Mouse (Mus musculus) liver, postnatal 0 days (tissue): ENCODE data around the gene Hsf5. TPM values are rescaled to one million over a fixed set of nuclear protein-coding genes. Genes with fewer than 3 reads are reported as not detected.

Experiments used
- ATAC-seq: fragments of 200-750 bp; cut with Nextera tagmentation; 2 replicates; pipeline ENCODE4 v1.8.0; 2017; ENCODE audit warnings: mild to moderate bottlenecking, moderate library complexity
- DNase-seq: peaks from one replicate; pipeline ENCODE4 v3.0.0-alpha.2; 2016
- H3K27ac ChIP-seq: fragments of 300-500 bp; sonication (generic); 2 replicates; pipeline ENCODE4 v1.5.1; 2014; ENCODE audit warnings: antibody characterized with exemption, moderate library complexity, mild to moderate bottlenecking, low read depth
- H3K27me3 ChIP-seq: fragments of 300-500 bp; sonication (generic); 2 replicates; pipeline ENCODE4 v1.6.1; 2014; ENCODE audit warnings: low read length, control low read depth, mixed read lengths; ENCODE audit not compliant: insufficient read depth
- H3K36me3 ChIP-seq: fragments of 300-500 bp; sonication (generic); replicated peaks from 2 replicates; pipeline ENCODE4 v1.6.1; 2014; ENCODE audit warnings: mild to moderate bottlenecking, control low read depth, low read length, moderate library complexity, mixed read lengths; ENCODE audit not compliant: insufficient read depth
- H3K4me1 ChIP-seq: fragments of 300-500 bp; sonication (generic); 2 replicates; pipeline ENCODE4 v1.6.1; 2014; ENCODE audit warnings: antibody characterized with exemption, mild to moderate bottlenecking, control low read depth; ENCODE audit not compliant: insufficient read depth
- H3K4me2 ChIP-seq: fragments of 300-500 bp; sonication (generic); 2 replicates; pipeline ENCODE4 v1.6.1; 2014; ENCODE audit warnings: low read depth, mild to moderate bottlenecking, low read length, moderate library complexity, mixed read lengths
- H3K4me3 ChIP-seq: fragments of 300-500 bp; sonication (generic); 2 replicates; pipeline ENCODE4 v1.5.1; 2014; ENCODE audit warnings: low read depth, low read length
- H3K9ac ChIP-seq: fragments of 300-500 bp; sonication (generic); replicated peaks from 2 replicates; pipeline ENCODE4 v1.6.1; 2014; ENCODE audit warnings: mild to moderate bottlenecking, moderate library complexity
- H3K9me3 ChIP-seq: fragments of 300-500 bp; sonication (generic); 2 replicates; pipeline ENCODE4 v1.6.1; 2016; ENCODE audit warnings: mild to moderate bottlenecking, control low read depth, low read length, mixed read lengths
- CTCF ChIP-seq: sonication (generic); IDR thresholded peaks from 2 replicates; pipeline ENCODE4 v1.5.1; 2016; ENCODE audit warnings: antibody characterized with exemption, low read depth
- EP300 ChIP-seq: IDR thresholded peaks from 2 replicates; pipeline ENCODE4 v1.6.1; 2016; ENCODE audit warnings: antibody characterized with exemption, low read depth, mild to moderate bottlenecking
- WGBS: fragments of 180-500 bp; shearing (Covaris S2); extraction: QIAGEN DNeasy Blood & Tissue Kit; methylation state at CpG from one replicate; pipeline ENCODE4 v1.1.7; 2014; ENCODE audit not compliant: insufficient replicate concordance; 5-methylcytosine and 5-hydroxymethylcytosine counted together
- polyA plus RNA-seq: library from polyadenylated mRNA; unstranded; fragments of >200 nt; fragmentation: Nextera tagmentation; extraction: Ambion mirVana; gene quantifications from 2 replicates; pipeline ENCODE4 v1.2.1, GENCODE M21; 2015

Hsf5 gene
- polyA plus RNA-seq, 1 experiment from 2014 or later = not detected

DNA sequence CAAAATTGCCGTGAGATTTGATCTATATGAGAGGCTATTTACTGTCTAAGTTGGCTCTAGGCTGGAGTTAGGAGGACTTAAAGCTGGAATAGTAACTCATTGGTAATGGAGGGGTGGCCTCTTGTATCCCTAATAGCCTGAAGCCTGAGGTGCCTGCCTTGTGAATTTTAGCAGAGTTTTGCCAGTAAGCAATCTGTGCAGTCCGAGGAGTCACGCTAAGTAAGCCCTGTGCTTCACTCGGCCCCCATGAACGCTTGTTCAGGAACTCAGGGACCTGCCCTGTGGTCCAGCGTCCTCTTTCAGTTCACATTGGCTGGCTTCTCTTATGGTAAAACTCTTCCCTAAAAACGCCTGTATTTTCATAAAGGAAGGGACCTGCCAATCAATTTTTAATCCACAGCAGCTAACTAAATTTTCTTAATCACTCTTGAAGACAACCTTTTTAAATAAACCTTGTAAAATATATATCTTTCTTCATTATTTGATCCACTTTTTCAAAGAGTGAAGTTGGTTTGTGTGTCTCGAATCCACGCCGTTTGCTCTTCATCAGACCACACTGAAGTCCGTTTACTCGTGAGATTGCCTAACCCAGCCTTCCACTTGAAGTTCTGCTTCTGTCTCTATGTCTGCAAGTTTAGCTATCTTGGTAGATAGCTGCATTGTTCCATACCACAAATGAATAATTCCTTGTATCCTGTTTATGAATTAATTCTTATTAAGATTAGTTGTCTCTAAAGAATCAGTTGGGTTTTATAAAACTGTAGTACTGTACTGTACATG lies 49.5 kb downstream of the Hsf5 start:
- 40% methylated on average over 12 of the region's 12 CpGs for WGBS

DNA sequence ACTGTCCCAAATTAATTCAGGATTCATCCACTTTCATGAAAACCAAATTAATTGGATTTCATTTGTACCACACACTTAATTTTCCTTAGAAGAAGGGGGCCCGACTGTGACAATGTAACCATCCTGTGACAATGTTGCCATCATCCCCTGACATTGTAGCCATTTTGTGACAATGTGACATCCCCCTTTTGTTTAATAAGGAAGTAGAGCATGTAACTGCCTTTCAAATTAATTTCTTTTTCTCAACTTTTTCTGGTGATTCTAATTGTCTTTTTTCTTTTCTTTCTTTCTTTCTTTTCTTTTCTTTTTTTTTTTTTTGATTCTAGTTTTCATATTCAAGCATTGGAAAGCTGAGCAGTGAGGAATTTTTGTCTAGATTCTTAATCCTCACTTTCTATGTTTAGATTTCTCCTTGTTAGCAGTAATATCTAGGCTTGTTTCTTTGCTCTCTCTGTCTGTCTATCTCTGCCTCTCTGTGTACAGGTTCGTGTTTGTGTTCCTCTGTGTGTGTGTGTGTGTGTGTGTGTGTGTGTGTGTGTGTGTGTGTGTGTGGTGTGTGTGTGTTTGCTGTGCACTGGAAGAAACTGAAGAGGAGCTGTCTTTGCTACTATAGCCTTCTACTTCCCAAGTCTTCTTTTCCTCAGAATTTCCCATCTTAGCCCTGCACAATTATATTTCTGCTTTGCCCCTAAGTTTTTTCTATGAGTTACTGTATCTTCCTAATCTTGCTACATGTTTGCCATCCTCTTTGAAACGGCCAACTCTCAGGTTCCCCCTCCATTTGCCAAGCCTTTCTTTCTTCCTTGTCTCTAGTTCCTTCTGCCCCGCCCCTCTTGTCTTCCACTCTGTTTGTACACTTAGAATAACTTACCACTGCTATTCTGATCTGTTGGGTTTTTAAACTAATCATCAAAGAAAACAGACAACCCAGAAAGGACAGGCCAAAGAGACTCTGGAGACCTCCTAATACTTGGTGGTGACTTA lies 50.4 kb downstream of the Hsf5 start:
- Histone ChIP-seq H3K9ac (no peak overlapping the region), H3K27me3 (no peaks in the 10 kb centered on the region), H3K36me3 (no peaks in the 10 kb centered on the region), H3K4me1 (no peaks in the 10 kb centered on the region), H3K4me3 (no peak overlapping the region), H3K27ac (no peak overlapping the region), H3K4me2 (peak overlapping the region; percentile 38), H3K9me3 (no peaks in the 10 kb centered on the region)
- no peak for ATAC-seq
- no peak for DNase-seq
- 39% methylated on average over 4 of the region's 4 CpGs for WGBS
- TF ChIP-seq CTCF (no peak), EP300 (no peak)

More for the DNA sequence above, 49.5 kb downstream of the Hsf5 start:
- Histone ChIP-seq H3K9me3 (no peaks in the 10 kb centered on the region), H3K4me1 (no peaks in the 10 kb centered on the region), H3K27ac (peak overlapping the region; percentile 84), H3K27me3 (no peaks in the 10 kb centered on the region), H3K9ac (peak overlapping the region; percentile 37), H3K36me3 (no peaks in the 10 kb centered on the region), H3K4me2 (peak overlapping the region; percentile 71), H3K4me3 (peak overlapping the region; percentile 36)
- ATAC-seq (no peak), DNase-seq (no peak)
- no peak for TF ChIP-seq CTCF
- no peak for TF ChIP-seq EP300

DNA sequence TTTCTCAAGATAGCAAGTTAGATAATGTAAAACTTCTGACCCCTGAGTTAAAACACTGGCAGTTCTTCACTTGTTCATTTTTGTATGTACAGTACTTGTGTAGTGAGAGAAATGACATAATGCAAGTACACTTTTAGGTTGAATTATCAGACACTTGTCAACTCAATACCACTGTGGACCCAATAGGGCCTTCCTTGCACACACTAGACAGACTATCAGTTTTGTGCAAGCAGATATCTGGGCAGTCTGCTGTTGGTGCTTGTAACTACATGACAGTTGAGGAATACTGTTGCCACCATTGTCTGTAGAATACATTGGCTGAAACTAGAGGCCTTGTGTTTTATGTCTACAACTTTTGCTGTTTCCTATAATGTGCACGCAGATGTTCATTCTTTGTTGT lies 56.3 kb downstream of the Hsf5 start:
- no peak overlapping the region for H3K4me3 ChIP-seq
- no peak overlapping the region for H3K4me2 ChIP-seq
- H3K9me3 ChIP-seq = no peaks in the 10 kb centered on the region
- DNase-seq (no peak), ATAC-seq (no peak)
- TF ChIP-seq EP300 (no peak), CTCF (no peak)
- H3K9ac ChIP-seq = no peak overlapping the region
- no peak overlapping the region for H3K27ac ChIP-seq
- H3K27me3 ChIP-seq = no peaks in the 10 kb centered on the region
- WGBS = 95% methylated on average over 1 of the region's 1 CpGs
- H3K4me1 ChIP-seq = no peaks in the 10 kb centered on the region
- H3K36me3 ChIP-seq = no peaks in the 10 kb centered on the region

GRCm38 (mm10) chr11:87675606-87676005 lies 58.6 kb downstream of the Hsf5 start:
- ATAC-seq = no peak

DNA sequence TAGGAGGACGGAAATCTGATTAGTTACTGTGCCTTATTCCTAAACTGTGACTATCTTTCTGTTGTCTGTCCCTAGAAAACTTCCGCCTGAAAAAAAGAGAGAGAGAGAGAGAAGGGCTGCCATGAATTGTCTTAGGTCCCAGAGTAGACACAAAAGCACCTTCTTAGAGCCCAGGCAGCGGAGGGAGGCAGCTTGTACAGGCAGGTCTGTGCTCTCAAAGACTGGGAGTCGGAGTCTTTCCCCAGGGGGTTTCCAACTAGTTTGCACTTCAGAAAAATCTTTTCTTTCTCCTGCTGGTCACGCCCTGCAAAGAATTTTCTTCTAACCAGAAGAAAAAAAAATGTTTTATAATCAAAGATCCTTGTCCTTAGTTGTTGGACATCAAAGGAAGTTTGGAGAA lies 60.8 kb downstream of the Hsf5 start:
- H3K27me3 ChIP-seq = no peaks in the 10 kb centered on the region

More at GRCm38 (mm10) chr11:87675606-87676005, 58.6 kb downstream of the Hsf5 start:
- Histone ChIP-seq H3K27me3 (no peaks in the 10 kb centered on the region), H3K4me1 (no peaks in the 10 kb centered on the region), H3K9ac (no peak overlapping the region), H3K4me2 (no peak overlapping the region), H3K27ac (no peak overlapping the region), H3K9me3 (no peaks in the 10 kb centered on the region), H3K4me3 (no peak overlapping the region), H3K36me3 (no peaks in the 10 kb centered on the region)
- WGBS = 84% methylated on average over 6 of the region's 6 CpGs
- no peak for DNase-seq
- TF ChIP-seq EP300 (no peak), CTCF (no peak)

GRCm38 (mm10) chr11:87678545-87678944 lies 61.6 kb downstream of the Hsf5 start:
- Histone ChIP-seq H3K4me3 (no peak overlapping the region), H3K36me3 (no peaks in the 10 kb centered on the region; the same call in 1 of the 2 replicates), H3K4me2 (no peak overlapping the region), H3K27ac (no peak overlapping the region), H3K9ac (no peak overlapping the region), H3K27me3 (no peaks in the 10 kb centered on the region), H3K4me1 (peaks cover 7% of the 10 kb centered on the region; the same call in 1 of the 2 replicates), H3K9me3 (no peaks in the 10 kb centered on the region)
- TF ChIP-seq CTCF (no peak), EP300 (no peak)
- 76% methylated on average over 4 of the region's 4 CpGs for WGBS
- ATAC-seq = no peak
- no peak for DNase-seq

More for the DNA sequence above, 60.8 kb downstream of the Hsf5 start:
- no peak overlapping the region for H3K4me2 ChIP-seq
- H3K27ac ChIP-seq = no peak overlapping the region
- H3K4me3 ChIP-seq = no peak overlapping the region
- no peaks in the 10 kb centered on the region for H3K9me3 ChIP-seq
- 75% methylated on average over 5 of the region's 5 CpGs for WGBS
- no peaks in the 10 kb centered on the region; the same call in 1 of the 2 replicates for H3K36me3 ChIP-seq
- H3K9ac ChIP-seq = no peak overlapping the region
- no peak for TF ChIP-seq CTCF
- TF ChIP-seq EP300 = no peak
- DNase-seq = no peak
- ATAC-seq = no peak
- H3K4me1 ChIP-seq = peaks cover 1% of the 10 kb centered on the region; the same call in 1 of the 2 replicates
